1 mouse cellular context compared by ENCODE assay signal in genomic region chr2:4881350-4882248, GRCm38 (mm10).
TF ChIP-seq lines count a peak whose summit lies in the region.

Sephs1 (plus strand) TSS chr2:4881564.

TF ChIP-seq in CH12.LX, 34 proteins besides CTCF, POLR2A, EP300 and RAD21 (continued from another document):
- TF ChIP-seq RCOR1 (conservative IDR thresholded peaks at IDR 0.05; ENCODE audit: low read depth, low read length) = no peak
- peak; percentile 24; the same call in 1 of the 2 replicates for TF ChIP-seq CHD2 (IDR thresholded peaks at IDR 0.05; ENCODE audit: low read length)
- no peak for TF ChIP-seq GABPA (IDR thresholded peaks at IDR 0.05; ENCODE audit: insufficient replicate concordance, low read depth, low read length)
- TF ChIP-seq ZKSCAN1 (IDR thresholded peaks at IDR 0.05; ENCODE audit: borderline replicate concordance, low read depth, low read length) = no peak
- no peak for TF ChIP-seq USF2 (conservative IDR thresholded peaks at IDR 0.05; ENCODE audit: low read depth, low read length)
- TF ChIP-seq CHD1 (IDR thresholded peaks at IDR 0.05; ENCODE audit: low read depth, low read length) = no peak
- no peak for TF ChIP-seq MAFK (IDR thresholded peaks at IDR 0.05; ENCODE audit: insufficient replicate concordance, low read length)
- no peak for TF ChIP-seq ZC3H11A (IDR thresholded peaks at IDR 0.05; ENCODE audit: low read depth, low read length)
- TF ChIP-seq TCF12 (IDR thresholded peaks at IDR 0.05; ENCODE audit: low read depth, low read length) = peak; percentile 52; the same call in 1 of the 2 replicates
- TF ChIP-seq MAX (IDR thresholded peaks at IDR 0.05; ENCODE audit: low read length) = no peak
- peak; percentile 69 for TF ChIP-seq NRF1 (IDR thresholded peaks at IDR 0.05; ENCODE audit: low read depth, low read length)
- no peak for TF ChIP-seq MYC (IDR thresholded peaks at IDR 0.05; ENCODE audit: low read depth, low read length)
